Mouse (Mus musculus) MEL (cell line): ENCODE measurements around the gene Axdnd1. TPM values are rescaled to one million over a fixed set of nuclear protein-coding genes. Genes with fewer than 3 reads are reported as not detected.
"Not testable (repeated sequence)": the region's sequence is repeated elsewhere in the genome, so short reads cannot be mapped to it uniquely, and the experiment has no call there.

Source experiments
- DNase-seq: peaks from one replicate; pipeline ENCODE4 v3.0.0; 2011; ENCODE audit warnings: low read depth, low spot score
- H3K27ac ChIP-seq: 2 replicates; pipeline ENCODE4 v1.5.1; 2012; ENCODE audit warnings: low read depth, mild to moderate bottlenecking, control low read depth, low read length, moderate library complexity; ENCODE audit not compliant: control insufficient read depth
- H3K27me3 ChIP-seq, 2 experiments: fragments of 150-350 bp in 1 of 2; sonication (generic) in 1 of 2; 2 replicates each; pipeline ENCODE4 v1.6.1; 2012; ENCODE audit warnings: low read length in 2 of 2, mild to moderate bottlenecking in 2 of 2, improper control_type of control experiment in 1 of 2, moderate library complexity in 1 of 2; ENCODE audit not compliant: insufficient read depth in 2 of 2, control insufficient read depth in 1 of 2
- H3K36me3 ChIP-seq, 2 experiments: 2 replicates each; pipeline ENCODE4 v1.6.1; 2012 to 2014; ENCODE audit warnings: low read length in 2 of 2, improper control_type of control experiment in 1 of 2, inconsistent platforms in 1 of 2, mild to moderate bottlenecking in 1 of 2; ENCODE audit not compliant: insufficient read depth in 2 of 2, control insufficient read depth in 1 of 2
- H3K4me1 ChIP-seq, 2 experiments: fragments of 150-350 bp in 1 of 2; sonication (generic) in 1 of 2; 2 replicates each; pipeline ENCODE4 v1.6.1; 2012; ENCODE audit warnings: low read length in 2 of 2, improper control_type of control experiment in 1 of 2, mild to moderate bottlenecking in 1 of 2; ENCODE audit not compliant: insufficient read depth in 2 of 2, control insufficient read depth in 1 of 2
- H3K4me3 ChIP-seq, 2 experiments: fragments of 150-350 bp in 1 of 2; sonication (generic) in 1 of 2; 2 replicates each; pipeline ENCODE4 v1.5.1; 2012; ENCODE audit warnings: low read depth in 2 of 2, low read length in 2 of 2, mild to moderate bottlenecking in 2 of 2, moderate library complexity in 2 of 2, control low read depth in 1 of 2, improper control_type of control experiment in 1 of 2; ENCODE audit not compliant: control insufficient read depth in 1 of 2, insufficient read depth in 1 of 2
- H3K79me2 ChIP-seq: 2 replicates; pipeline ENCODE4 v1.6.1; 2012; ENCODE audit warnings: mild to moderate bottlenecking, low read length, moderate library complexity; ENCODE audit not compliant: control insufficient read depth, poor library complexity, insufficient read depth
- H3K9ac ChIP-seq: 2 replicates; pipeline ENCODE4 v1.6.1; 2012; ENCODE audit warnings: low read depth, mild to moderate bottlenecking, control low read depth, low read length, moderate library complexity; ENCODE audit not compliant: control insufficient read depth, poor library complexity, severe bottlenecking
- H3K9me3 ChIP-seq: fragments of 150-350 bp; sonication (generic); replicated peaks from 2 replicates; pipeline ENCODE4 v1.6.1; 2012; ENCODE audit warnings: mild to moderate bottlenecking, low read length, improper control_type of control experiment, moderate library complexity; ENCODE audit not compliant: insufficient read depth
- BHLHE40 ChIP-seq: IDR thresholded peaks from 2 replicates; pipeline ENCODE4 v1.6.1; 2012; ENCODE audit warnings: low read depth, mild to moderate bottlenecking, inconsistent platforms, low read length, improper control_type of control experiment, borderline replicate concordance
- CHD1 ChIP-seq: IDR thresholded peaks from 2 replicates; pipeline ENCODE4 v1.6.1; 2012; ENCODE audit warnings: low read depth, mild to moderate bottlenecking, inconsistent platforms, low read length, improper control_type of control experiment
- CTCF ChIP-seq, 3 experiments: IDR thresholded peaks in 2 of 3; conservative IDR thresholded peaks in 1 of 3; 2 replicates each; pipeline ENCODE4 v1.5.1; 2011 to 2012; ENCODE audit warnings: low read length in 3 of 3, low read depth in 2 of 3, mild to moderate bottlenecking in 2 of 3, improper control_type of control experiment in 1 of 3, inconsistent platforms in 1 of 3, mixed read lengths in 1 of 3, moderate library complexity in 1 of 3; ENCODE audit not compliant: control insufficient read depth in 1 of 3, insufficient read depth in 1 of 3, poor library complexity in 1 of 3, severe bottlenecking in 1 of 3
- ELF1 ChIP-seq: IDR thresholded peaks from 2 replicates; pipeline ENCODE4 v1.6.1; 2014; ENCODE audit warnings: low read depth, mild to moderate bottlenecking, inconsistent platforms, low read length, improper control_type of control experiment, moderate library complexity
- EP300 ChIP-seq, 2 experiments: IDR thresholded peaks; 2 replicates each; pipeline ENCODE4 v1.6.1; 2011; ENCODE audit warnings: improper control_type of control experiment in 2 of 2, low read length in 2 of 2, low read depth in 1 of 2, mild to moderate bottlenecking in 1 of 2
- ETS1 ChIP-seq: IDR thresholded peaks from 2 replicates; pipeline ENCODE4 v1.6.1; 2012; ENCODE audit warnings: low read depth, mild to moderate bottlenecking, inconsistent platforms, low read length, improper control_type of control experiment, moderate library complexity
- GATA1 ChIP-seq: IDR thresholded peaks from 2 replicates; pipeline ENCODE4 v1.6.1; 2011; ENCODE audit warnings: low read depth, low read length, improper control_type of control experiment
- HCFC1 ChIP-seq: IDR thresholded peaks from 2 replicates; pipeline ENCODE4 v1.6.1; 2012; ENCODE audit warnings: low read depth, mild to moderate bottlenecking, inconsistent platforms, low read length, improper control_type of control experiment, moderate library complexity
- JUND ChIP-seq: IDR thresholded peaks from 2 replicates; pipeline ENCODE4 v1.6.1; 2011; ENCODE audit warnings: low read depth, mild to moderate bottlenecking, improper control_type of control experiment, low read length
- KAT2A ChIP-seq: conservative IDR thresholded peaks from 2 replicates; pipeline ENCODE4 v1.6.1; 2012; ENCODE audit warnings: low read depth, low read length, improper control_type of control experiment, inconsistent platforms
- MAZ ChIP-seq: IDR thresholded peaks from 2 replicates; pipeline ENCODE4 v1.6.1; 2012; ENCODE audit warnings: low read depth, mild to moderate bottlenecking, inconsistent platforms, low read length, improper control_type of control experiment
- MXI1 ChIP-seq: IDR thresholded peaks from 2 replicates; pipeline ENCODE4 v1.6.1; 2011; ENCODE audit warnings: mild to moderate bottlenecking, low read depth, low read length, improper control_type of control experiment
- MYB ChIP-seq: IDR thresholded peaks from 2 replicates; pipeline ENCODE4 v1.6.1; 2011; ENCODE audit warnings: mild to moderate bottlenecking, low read depth, low read length, improper control_type of control experiment
- MYC ChIP-seq: IDR thresholded peaks from 2 replicates; pipeline ENCODE4 v1.6.1; 2011; ENCODE audit warnings: low read depth, mild to moderate bottlenecking, low read length, improper control_type of control experiment, moderate library complexity
- NRF1 ChIP-seq: IDR thresholded peaks from 2 replicates; pipeline ENCODE4 v1.6.1; 2014; ENCODE audit warnings: low read depth, mild to moderate bottlenecking, inconsistent platforms, low read length, improper control_type of control experiment, moderate library complexity; ENCODE audit not compliant: poor library complexity, insufficient read depth, severe bottlenecking
- POLR2A ChIP-seq, 2 experiments: IDR thresholded peaks; 2 replicates each; pipeline ENCODE4 v1.6.1; 2011 to 2012; ENCODE audit warnings: low read length in 2 of 2, mild to moderate bottlenecking in 2 of 2, control low read depth in 1 of 2, improper control_type of control experiment in 1 of 2, low read depth in 1 of 2, moderate library complexity in 1 of 2; ENCODE audit not compliant: control insufficient read depth in 1 of 2, insufficient read depth in 1 of 2, poor library complexity in 1 of 2
- RAD21 ChIP-seq: IDR thresholded peaks from 2 replicates; pipeline ENCODE4 v1.6.1; 2011; ENCODE audit warnings: mild to moderate bottlenecking, low read depth, low read length, improper control_type of control experiment
- RCOR1 ChIP-seq: IDR thresholded peaks from 2 replicates; pipeline ENCODE4 v1.6.1; 2012; ENCODE audit warnings: low read depth, mild to moderate bottlenecking, inconsistent platforms, low read length, improper control_type of control experiment
- SIN3A ChIP-seq: IDR thresholded peaks from 2 replicates; pipeline ENCODE4 v1.6.1; 2012; ENCODE audit warnings: low read length, improper control_type of control experiment, inconsistent platforms
- TCF12 ChIP-seq: IDR thresholded peaks from 2 replicates; pipeline ENCODE4 v1.6.1; 2014; ENCODE audit warnings: low read depth, mild to moderate bottlenecking, inconsistent platforms, low read length, improper control_type of control experiment, moderate library complexity
- USF1 ChIP-seq: IDR thresholded peaks from 2 replicates; pipeline ENCODE4 v1.6.1; 2014; ENCODE audit warnings: low read depth, mild to moderate bottlenecking, inconsistent platforms, low read length, improper control_type of control experiment, moderate library complexity
- USF2 ChIP-seq, 2 experiments: IDR thresholded peaks; 2 replicates each; pipeline ENCODE4 v1.6.1; 2011 to 2012; ENCODE audit warnings: improper control_type of control experiment in 2 of 2, low read length in 2 of 2, borderline replicate concordance in 1 of 2, inconsistent platforms in 1 of 2, low read depth in 1 of 2, mild to moderate bottlenecking in 1 of 2; ENCODE audit not compliant: insufficient read depth in 1 of 2
- ZC3H11A ChIP-seq: IDR thresholded peaks from 2 replicates; pipeline ENCODE4 v1.6.1; 2012; ENCODE audit warnings: low read depth, mild to moderate bottlenecking, inconsistent platforms, low read length, improper control_type of control experiment
- ZNF384 ChIP-seq: IDR thresholded peaks from 2 replicates; pipeline ENCODE4 v1.6.1; 2012; ENCODE audit warnings: low read depth, mild to moderate bottlenecking, inconsistent platforms, low read length, improper control_type of control experiment
- polyA plus RNA-seq, 2 experiments: library from polyadenylated mRNA; stranded (reverse) in 1 of 2; unstranded in 1 of 2; fragments of >175 nt in 1 of 2; fragments of >200 nt in 1 of 2; gene quantifications; 2 replicates each; pipeline versions ENCODE4 v1.2.1 to v1.2.4; 2012; ENCODE audit warnings: low replicate concordance in 2 of 2, low read depth in 1 of 2; ENCODE audit not compliant: insufficient read length in 2 of 2, insufficient read depth in 1 of 2, missing spikeins in 1 of 2
- total RNA-seq: library from RNA; depleted of rRNA; stranded (reverse); fragments of 300-350 nt; gene quantifications from 2 replicates; pipeline ENCODE4 v1.2.3, GENCODE M21; 2012

The Axdnd1 gene
- total and polyA plus RNA-seq, 3 experiments, result 0.08 to 0.29 TPM; not detected in 1

GRCm38 (mm10) chr1:156290016-156290415 is 130.9 kb downstream of the Axdnd1 start:
- Histone ChIP-seq H3K27ac (peak overlapping the region; percentile 93), H3K79me2 (no peaks in the 10 kb centered on the region), H3K9ac (peak overlapping the region; percentile 57), H3K4me3 (peak overlapping the region; percentile 9 to 42; a peak in 2 of 4 replicates), H3K36me3 (peaks cover 0 to 20% of the 10 kb centered on the region in 2 experiments; a peak in 2 of 4 replicates), H3K9me3 (no peaks in the 10 kb centered on the region), H3K4me1 (peaks cover 15 to 22% of the 10 kb centered on the region in 2 experiments), H3K27me3 (no peaks in the 10 kb centered on the region)
- peak; percentile 62 for DNase-seq
- no peak for TF ChIP-seq RAD21
- no peak for TF ChIP-seq KAT2A
- TF ChIP-seq MXI1, result no peak
- TF ChIP-seq EP300 (IDR thresholded peaks at IDR 0.05; ENCODE audit: low read depth in 1 of 2, low read length in 2 of 2), result no peak
- TF ChIP-seq BHLHE40, result no peak
- TF ChIP-seq POLR2A (IDR thresholded peaks at IDR 0.05; ENCODE audit: control insufficient read depth in 1 of 2, insufficient read depth in 1 of 2, low read depth in 1 of 2, low read length in 2 of 2, poor library complexity in 1 of 2), result no peak
- TF ChIP-seq TCF12, result no peak
- no peak for TF ChIP-seq ETS1
- TF ChIP-seq ZC3H11A, result no peak
- no peak for TF ChIP-seq MYB
- no peak for TF ChIP-seq RCOR1
- TF ChIP-seq NRF1, result no peak
- TF ChIP-seq HCFC1, result no peak
- no peak for TF ChIP-seq GATA1

DNA sequence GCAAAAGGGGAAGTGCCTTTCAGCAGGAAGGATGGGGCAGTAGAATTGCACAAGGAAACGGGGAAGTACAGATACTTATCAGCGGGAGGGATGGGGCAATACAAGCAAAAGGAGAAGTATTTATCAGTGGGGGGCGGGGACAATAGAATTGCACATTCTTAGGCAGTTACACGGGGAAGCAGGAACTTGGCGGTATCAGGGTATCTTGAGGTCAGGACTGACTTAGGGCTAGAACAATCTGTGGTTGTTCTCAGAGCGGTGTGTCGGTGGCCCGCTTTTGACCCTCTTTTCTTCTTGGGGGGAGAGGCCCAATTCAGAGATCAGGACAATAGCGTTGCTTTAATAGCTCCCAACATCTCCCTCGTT is 131.8 kb downstream of the Axdnd1 start:
- not testable (repeated sequence) for DNase-seq, H3K79me2 ChIP-seq, H3K27me3 ChIP-seq, H3K4me3 ChIP-seq, H3K9me3 ChIP-seq, H3K9ac ChIP-seq, H3K27ac ChIP-seq
- peaks cover 0 to 27% of the 10 kb centered on the region in 2 experiments; a peak in 2 of 4 replicates for H3K36me3 ChIP-seq
- H3K4me1 ChIP-seq, result peaks cover 15 to 26% of the 10 kb centered on the region in 2 experiments

GRCm38 (mm10) chr1:156288556-156289221 is 132.3 kb downstream of the Axdnd1 start:
- H3K36me3 ChIP-seq, result peaks cover 0 to 28% of the 10 kb centered on the region in 2 experiments; a peak in 2 of 4 replicates
- DNase-seq, result peak; percentile 90
- TF ChIP-seq CHD1 (no peak), JUND (no peak), ETS1 (peak; percentile 85), SIN3A (peak; percentile 34), USF1 (peak; percentile 97), USF2 (IDR thresholded peaks at IDR 0.05; ENCODE audit: borderline replicate concordance in 1 of 2, insufficient read depth in 1 of 2, low read depth in 1 of 2, low read length in 2 of 2) (peak; percentile 75 to 88), ELF1 (no peak), GATA1 (peak; percentile 69), MYC (0 out of 2 replicates have a peak, but pooled peaks have one; percentile 50), POLR2A (IDR thresholded peaks at IDR 0.05; ENCODE audit: control insufficient read depth in 1 of 2, insufficient read depth in 1 of 2, low read depth in 1 of 2, low read length in 2 of 2, poor library complexity in 1 of 2) (peak in 1 of 2 experiments; percentile 70; a peak in 2 of 4 replicates), ZNF384 (no peak), MYB (peak; percentile 94), CTCF (IDR thresholded peaks at IDR 0.05 in 2 of 3, conservative IDR thresholded peaks at IDR 0.05 in 1 of 3; ENCODE audit: control insufficient read depth in 1 of 3, insufficient read depth in 1 of 3, low read depth in 2 of 3, low read length in 3 of 3, poor library complexity in 1 of 3, severe bottlenecking in 1 of 3) (no peak), NRF1 (no peak), MAZ (no peak)

More at GRCm38 (mm10) chr1:156288556-156289221, 132.3 kb downstream of the Axdnd1 start:
- Histone ChIP-seq H3K4me3 (peak overlapping the region; percentile 22 to 49), H3K9ac (peak overlapping the region; percentile 64), H3K79me2 (no peaks in the 10 kb centered on the region), H3K27ac (peak overlapping the region; percentile 91), H3K9me3 (no peaks in the 10 kb centered on the region), H3K4me1 (peaks cover 16 to 26% of the 10 kb centered on the region in 2 experiments), H3K27me3 (no peaks in the 10 kb centered on the region)
